7 mouse cellular contexts compared by ENCODE assay signal in genomic region chr6:88855636-88856035, GRCm38 (mm10). TPM values are rescaled to one million over a fixed set of nuclear protein-coding genes. Genes with fewer than 3 reads are reported as not detected.
A peak's percentile ranks its signal among the peaks of the same experiment; 100 is the strongest.
DNase-seq lines count a peak whose midpoint lies in the region; ATAC-seq and TF ChIP-seq lines count a peak whose summit lies in the region.

No protein-coding gene starts in this region.

- WGBS in embryonic facial prominence, embryonic 11.5 days, result 17% methylated on average over 5 of the region's 5 CpGs
- 18% methylated on average over 5 of the region's 5 CpGs for WGBS in liver, embryonic 15.5 days (ENCODE audit: insufficient replicate concordance)
- WGBS in neural tube, embryonic 12.5 days, result 19% methylated on average over 5 of the region's 5 CpGs

- H3K36me3 ChIP-seq in testis, adult 2 months (ENCODE audit: control insufficient read depth, insufficient read depth, low read length), result no peaks in the 10 kb centered on the region
- H3K36me3 ChIP-seq in embryonic facial prominence, embryonic 11.5 days (replicated peaks; ENCODE audit: control insufficient read depth, insufficient read depth, low read depth, low read length), result no peaks in the 10 kb centered on the region
- H3K36me3 ChIP-seq in liver, embryonic 15.5 days (replicated peaks), result no peaks in the 10 kb centered on the region
- H3K36me3 ChIP-seq in neural tube, embryonic 12.5 days, result peaks cover 54% of the 10 kb centered on the region

- no peak overlapping the region for H3K4me2 ChIP-seq in embryonic facial prominence, embryonic 11.5 days (ENCODE audit: low read depth, low read length)
- H3K4me2 ChIP-seq in liver, embryonic 15.5 days, result no peak overlapping the region
- no peak overlapping the region for H3K4me2 ChIP-seq in neural tube, embryonic 12.5 days (replicated peaks)

- TF ChIP-seq POLR2A in testis, adult 2 months (IDR thresholded peaks at IDR 0.05; ENCODE audit: control insufficient read depth, low read depth, low read length), result no peak

- no peak for DNase-seq in testis, postnatal 14 days (ENCODE audit: low spot score)
- DNase-seq in embryonic facial prominence, embryonic 11.5 days (ENCODE audit: low spot score), result peak; percentile 89
- peak; percentile 82 for DNase-seq in hindlimb bud, embryonic 11.5 days (ENCODE audit: extremely low spot score, low read depth, low spot score)

- no peaks in the 10 kb centered on the region; the same call in 1 of the 2 replicates for H3K4me1 ChIP-seq in testis, adult 2 months (ENCODE audit: control insufficient read depth, insufficient read depth, low read length)
- no peaks in the 10 kb centered on the region for H3K4me1 ChIP-seq in embryonic facial prominence, embryonic 11.5 days (ENCODE audit: control insufficient read depth, insufficient read depth, low read length)
- peaks cover 7% of the 10 kb centered on the region for H3K4me1 ChIP-seq in liver, embryonic 15.5 days (replicated peaks)
- H3K4me1 ChIP-seq in neural tube, embryonic 12.5 days, result peaks cover 15% of the 10 kb centered on the region; the same call in 1 of the 2 replicates

- no peak overlapping the region for H3K4me3 ChIP-seq in testis, adult 2 months (ENCODE audit: control insufficient read depth, low read depth, low read length)
- H3K4me3 ChIP-seq in embryonic facial prominence, embryonic 11.5 days (ENCODE audit: low read depth, low read length), result no peak overlapping the region
- no peak overlapping the region for H3K4me3 ChIP-seq in liver, embryonic 15.5 days (replicated peaks)
- H3K4me3 ChIP-seq in neural tube, embryonic 12.5 days, result no peak overlapping the region

- H3K9ac ChIP-seq in embryonic facial prominence, embryonic 11.5 days (replicated peaks; ENCODE audit: low read length), result no peak overlapping the region
- H3K9ac ChIP-seq in liver, embryonic 15.5 days, result no peak overlapping the region
- no peak overlapping the region for H3K9ac ChIP-seq in neural tube, embryonic 12.5 days

- ATAC-seq in activated CD4-positive, CD25-positive, alpha-beta regulatory T cell, adult 4 months, result peak; percentile 32
- ATAC-seq in embryonic facial prominence, embryonic 11.5 days (replicated peaks; ENCODE audit: insufficient number of reproducible peaks, low FRiP score, low TSS enrichment, low read depth), result no peak
- ATAC-seq in liver, embryonic 15.5 days (ENCODE audit: insufficient read depth), result peak; percentile 24; the same call in 1 of the 2 replicates
- ATAC-seq in neural tube, embryonic 12.5 days (ENCODE audit: low FRiP score, low read depth), result peak; percentile 39; the same call in 1 of the 2 replicates

- H3K27me3 ChIP-seq in testis, adult 2 months (ENCODE audit: control insufficient read depth, insufficient read depth, low read length), result no peaks in the 10 kb centered on the region
- H3K27me3 ChIP-seq in embryonic facial prominence, embryonic 11.5 days (ENCODE audit: control insufficient read depth, insufficient read depth, low read length), result no peaks in the 10 kb centered on the region
- peaks cover 50% of the 10 kb centered on the region for H3K27me3 ChIP-seq in liver, embryonic 15.5 days
- no peaks in the 10 kb centered on the region for H3K27me3 ChIP-seq in neural tube, embryonic 12.5 days (replicated peaks)

- no peaks in the 10 kb centered on the region for H3K9me3 ChIP-seq in embryonic facial prominence, embryonic 11.5 days (replicated peaks; ENCODE audit: control insufficient read depth, low read length)
- no peaks in the 10 kb centered on the region for H3K9me3 ChIP-seq in liver, embryonic 15.5 days (replicated peaks)
- H3K9me3 ChIP-seq in neural tube, embryonic 12.5 days, result no peaks in the 10 kb centered on the region

- TF ChIP-seq CTCF in testis, adult 2 months (IDR thresholded peaks at IDR 0.05; ENCODE audit: control insufficient read depth, insufficient read depth, insufficient replicate concordance, low read depth, low read length), result peak; percentile 35; the same call in 1 of the 2 replicates

- no peak overlapping the region for H3K27ac ChIP-seq in testis, adult 2 months (ENCODE audit: control insufficient read depth, insufficient read depth, low read depth, low read length)
- H3K27ac ChIP-seq in embryonic facial prominence, embryonic 11.5 days (replicated peaks; ENCODE audit: low read depth, low read length), result no peak overlapping the region
- no peak overlapping the region for H3K27ac ChIP-seq in liver, embryonic 15.5 days (replicated peaks)
- no peak overlapping the region for H3K27ac ChIP-seq in neural tube, embryonic 12.5 days

RNA-seq across cellular contexts. Expression of gene Abtb1, which starts 13.9 kb away (rescaled TPM):
- 46.5 and 51.8 TPM in 2 replicates for polyA plus RNA-seq in testis, adult 2 months (2012; rRNA removed)
- 10 to 100 TPM; 42.8 to 57.5 TPM for polyA plus RNA-seq in activated CD4-positive, CD25-positive, alpha-beta regulatory T cell, adult 4 months (2017; shearing (Covaris generic))
- polyA plus RNA-seq in embryonic facial prominence, embryonic 11.5 days (2014; fragmentation: Nextera tagmentation; extraction: Ambion mirVana), result 13.7 and 16.5 TPM in 2 replicates
- polyA plus RNA-seq in liver, embryonic 15.5 days (2015; fragmentation: Nextera tagmentation; extraction: Ambion mirVana), result 57.7 and 66.9 TPM in 2 replicates
- polyA plus RNA-seq in neural tube, embryonic 12.5 days (2016; fragmentation: Nextera tagmentation; extraction: Ambion mirVana), result 37.3 and 38.2 TPM in 2 replicates

RNA-seq across cellular contexts. Expression of gene Podxl2, which starts 19.2 kb away (rescaled TPM):
- polyA plus RNA-seq in testis, adult 2 months (2012; rRNA removed), result 20.5 and 21.3 TPM in 2 replicates
- not detected for polyA plus RNA-seq in activated CD4-positive, CD25-positive, alpha-beta regulatory T cell, adult 4 months (2017; shearing (Covaris generic))
- 56.8 and 71.1 TPM in 2 replicates for polyA plus RNA-seq in embryonic facial prominence, embryonic 11.5 days (2014; fragmentation: Nextera tagmentation; extraction: Ambion mirVana)
- polyA plus RNA-seq in liver, embryonic 15.5 days (2015; fragmentation: Nextera tagmentation; extraction: Ambion mirVana), result 1.7 and 1.8 TPM in 2 replicates
- polyA plus RNA-seq in neural tube, embryonic 12.5 days (2016; fragmentation: Nextera tagmentation; extraction: Ambion mirVana), result 362 and 381 TPM in 2 replicates

RNA-seq across cellular contexts. Expression of gene Mcm2, which starts 42.9 kb away (rescaled TPM):
- 7.1 and 8.1 TPM in 2 replicates for polyA plus RNA-seq in testis, adult 2 months (2012; rRNA removed)
- 10 to 100 TPM; 27.0 to 41.8 TPM for polyA plus RNA-seq in activated CD4-positive, CD25-positive, alpha-beta regulatory T cell, adult 4 months (2017; shearing (Covaris generic))
- 202 and 203 TPM in 2 replicates for polyA plus RNA-seq in embryonic facial prominence, embryonic 11.5 days (2014; fragmentation: Nextera tagmentation; extraction: Ambion mirVana)
- 147 and 155 TPM in 2 replicates for polyA plus RNA-seq in liver, embryonic 15.5 days (2015; fragmentation: Nextera tagmentation; extraction: Ambion mirVana)
- 120 and 127 TPM in 2 replicates for polyA plus RNA-seq in neural tube, embryonic 12.5 days (2016; fragmentation: Nextera tagmentation; extraction: Ambion mirVana)

RNA-seq across cellular contexts. Expression of gene Tpra1, which starts 46.4 kb away (rescaled TPM):
- 16.4 and 17.1 TPM in 2 replicates for polyA plus RNA-seq in testis, adult 2 months (2012; rRNA removed)
- 10 to 100 TPM; 43.6 to 57.7 TPM for polyA plus RNA-seq in activated CD4-positive, CD25-positive, alpha-beta regulatory T cell, adult 4 months (2017; shearing (Covaris generic))
- polyA plus RNA-seq in embryonic facial prominence, embryonic 11.5 days (2014; fragmentation: Nextera tagmentation; extraction: Ambion mirVana), result 41.0 and 45.0 TPM in 2 replicates
- polyA plus RNA-seq in liver, embryonic 15.5 days (2015; fragmentation: Nextera tagmentation; extraction: Ambion mirVana), result 54.9 and 66.4 TPM in 2 replicates
- 60.6 and 61.2 TPM in 2 replicates for polyA plus RNA-seq in neural tube, embryonic 12.5 days (2016; fragmentation: Nextera tagmentation; extraction: Ambion mirVana)
